Mouse (Mus musculus): ENCODE results near the gene C9.

DNA sequence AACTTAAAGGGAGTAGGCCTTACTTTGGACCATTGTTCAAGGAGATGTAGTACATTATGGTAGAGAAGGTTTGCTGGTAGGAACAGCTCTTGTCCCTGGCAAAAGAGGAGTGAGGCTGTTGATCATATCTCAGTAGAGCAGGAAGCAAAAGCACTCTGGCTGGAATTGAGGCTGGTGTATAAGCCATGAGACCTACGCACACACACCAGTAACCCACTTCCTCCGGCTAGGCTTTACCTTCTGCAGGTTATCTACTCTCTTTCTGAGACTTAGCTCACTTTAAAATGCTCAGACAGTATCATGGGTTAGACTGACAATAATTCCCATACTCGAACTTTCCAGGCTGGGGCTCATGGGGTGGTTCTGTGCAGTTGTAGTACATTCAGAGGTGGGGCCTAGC lies 80.3 kb downstream of the C9 start:
- TF ChIP-seq POLR2A (IDR thresholded peaks at IDR 0.05; ENCODE audit: borderline replicate concordance, extremely low read depth, insufficient read depth, insufficient read length, poor library complexity, severe bottlenecking) = no peak
- no peak for TF ChIP-seq CTCF (IDR thresholded peaks at IDR 0.05; ENCODE audit: borderline replicate concordance, extremely low read depth, insufficient read depth, insufficient read length)
